ENCODE assay signal across 18 mouse cellular contexts in genomic region chr7:92848246-92848645, GRCm38 (mm10). TPM values are rescaled to one million over a fixed set of nuclear protein-coding genes. Genes with fewer than 3 reads are reported as not detected.
A peak's percentile ranks its signal among the peaks of the same experiment; 100 is the strongest.
DNase-seq lines count a peak whose midpoint lies in the region; ATAC-seq lines count a peak whose summit lies in the region.
"Had no signal": no experiment of that assay in that cellular context is flagged by ENCODE, and none has a peak within 500 bp of the region (broad histone marks: within the 10 kb centered on the region; RNA-seq: fewer than 3 reads in every experiment).

No protein-coding gene starts in this region.

- peak; percentile 10 to 67 for DNase-seq in adrenal gland, adult (ENCODE audit: inconsistent age in 2 of 2, low spot score in 1 of 2)
- DNase-seq in adrenal gland, postnatal 25 days = no peak
- DNase-seq in ovary, postnatal 36 days (ENCODE audit: low spot score) = peak; percentile 7
- DNase-seq in ovary, postnatal 10 days (ENCODE audit: low spot score) = no peak
- DNase-seq in brain, adult 2 months (ENCODE audit: low read depth, low spot score) = peak; percentile 4
- DNase-seq in thymus, postnatal 10 days (ENCODE audit: low spot score in 2 of 2) = no peak
- DNase-seq: B cell, adult 2 months; cerebellum, adult 2 months; cerebellum, postnatal 10 days; gastrocnemius, postnatal 36 days; heart, adult 18-20 months; heart, postnatal 10 days; heart, postnatal 4 days; kidney, adult 11 months had no signal

- ATAC-seq in cerebellum, adult (ENCODE audit: insufficient number of reproducible peaks, low FRiP score, low TSS enrichment) = no peak
- ATAC-seq: CD4-positive, CD25-positive, alpha-beta regulatory T cell, adult 4 months; forebrain, embryonic 14.5 days; hindbrain, embryonic 16.5 days had no signal

RNA-seq across cellular contexts. Expression of gene Ddias, which starts 25.8 kb away (rescaled TPM):
- 1.6 and 1.7 TPM in 2 replicates for total RNA-seq in adrenal gland, postnatal 25 days (2021)

RNA-seq across cellular contexts. Expression of gene Prcp, which starts 26.0 kb away (rescaled TPM):
- 10.6 and 11.1 TPM in 2 replicates for total RNA-seq in adrenal gland, postnatal 25 days (2021)

Comparison
In these comparisons a context has a peak if more than half of its experiments do, and no peak if none do; other contexts are left out.
1. DNase-seq: peak in adrenal gland, adult (2 of 2), ovary, postnatal 36 days (single experiment) and brain, adult 2 months (single experiment); none in adrenal gland, postnatal 25 days (single experiment), ovary, postnatal 10 days (single experiment) and thymus, postnatal 10 days (0 of 2).